Mouse (Mus musculus) testis, adult 2 months (tissue): ENCODE results near the gene Elmsan1. TPM values are rescaled to one million over a fixed set of nuclear protein-coding genes. Genes with fewer than 3 reads are reported as not detected.

Source experiments
- H3K27ac ChIP-seq: fragments of 200-500 bp; 2 replicates; pipeline ENCODE4 v1.5.1; 2012; ENCODE audit warnings: low read depth, low read length; ENCODE audit not compliant: control insufficient read depth, insufficient read depth
- H3K27me3 ChIP-seq: fragments of 200-500 bp; 2 replicates; pipeline ENCODE4 v1.6.1; 2012; ENCODE audit warnings: mild to moderate bottlenecking, low read length, moderate library complexity; ENCODE audit not compliant: control insufficient read depth, insufficient read depth
- H3K36me3 ChIP-seq: fragments of 200-500 bp; 2 replicates; pipeline ENCODE4 v1.6.1; 2012; ENCODE audit warnings: mild to moderate bottlenecking, low read length; ENCODE audit not compliant: control insufficient read depth, insufficient read depth
- H3K4me1 ChIP-seq: fragments of 200-500 bp; 2 replicates; pipeline ENCODE4 v1.6.1; 2012; ENCODE audit warnings: low read length; ENCODE audit not compliant: control insufficient read depth, insufficient read depth
- H3K4me3 ChIP-seq: fragments of 200-500 bp; 2 replicates; pipeline ENCODE4 v1.5.1; 2012; ENCODE audit warnings: low read depth, mild to moderate bottlenecking, low read length, moderate library complexity, mixed read lengths; ENCODE audit not compliant: control insufficient read depth
- CTCF ChIP-seq: fragments of 200-500 bp; IDR thresholded peaks from 2 replicates; pipeline ENCODE4 v1.5.1; 2012; ENCODE audit warnings: low read depth, mild to moderate bottlenecking, inconsistent platforms, low read length, moderate library complexity; ENCODE audit not compliant: control insufficient read depth, insufficient read depth, insufficient replicate concordance
- POLR2A ChIP-seq: fragments of 200-500 bp; IDR thresholded peaks from 2 replicates; pipeline ENCODE4 v1.6.1; 2012; ENCODE audit warnings: low read depth, mild to moderate bottlenecking, inconsistent platforms, low read length, moderate library complexity; ENCODE audit not compliant: control insufficient read depth
- polyA plus RNA-seq: library from polyadenylated mRNA; depleted of rRNA; stranded (reverse); fragments of >200 nt; gene quantifications from 2 replicates; pipeline ENCODE4 v1.2.3, GENCODE M21; 2012

The Elmsan1 gene
- polyA plus RNA-seq, 1 experiment: 0.77 TPM

- H3K4me3 ChIP-seq: no peak overlapping the region
- no peaks in the 10 kb centered on the region for H3K27me3 ChIP-seq
- no peaks in the 10 kb centered on the region for H3K36me3 ChIP-seq
- no peak overlapping the region for H3K27ac ChIP-seq
- H3K4me1 ChIP-seq: no peaks in the 10 kb centered on the region
- peak; percentile 48; the same call in 1 of the 2 replicates for TF ChIP-seq CTCF
- no peak for TF ChIP-seq POLR2A
Observed at GRCm38 (mm10) chr12:84163133-84163532, 55.5 kb downstream of the Elmsan1 start.

GRCm38 (mm10) chr12:84161616-84162433 is 56.9 kb downstream of the Elmsan1 start:
- H3K27me3 ChIP-seq: no peaks in the 10 kb centered on the region
- no peaks in the 10 kb centered on the region for H3K4me1 ChIP-seq
- H3K4me3 ChIP-seq: no peak overlapping the region
- no peaks in the 10 kb centered on the region for H3K36me3 ChIP-seq
- H3K27ac ChIP-seq: no peak overlapping the region
- TF ChIP-seq POLR2A (no peak), CTCF (0 out of 2 replicates have a peak, but pooled peaks have one; percentile 28)

- Histone ChIP-seq H3K4me1 (no peaks in the 10 kb centered on the region), H3K36me3 (no peaks in the 10 kb centered on the region), H3K27me3 (no peaks in the 10 kb centered on the region), H3K4me3 (no peak overlapping the region), H3K27ac (no peak overlapping the region)
- TF ChIP-seq CTCF: no peak
- TF ChIP-seq POLR2A: no peak
Observed at GRCm38 (mm10) chr12:84161116-84161515, 57.6 kb downstream of the Elmsan1 start.

GRCm38 (mm10) chr12:84160491-84160890 is 58.2 kb downstream of the Elmsan1 start:
- Histone ChIP-seq H3K27ac (no peak overlapping the region), H3K4me3 (no peak overlapping the region), H3K36me3 (no peaks in the 10 kb centered on the region), H3K4me1 (no peaks in the 10 kb centered on the region), H3K27me3 (no peaks in the 10 kb centered on the region)
- TF ChIP-seq POLR2A (no peak), CTCF (no peak)

GRCm38 (mm10) chr12:84158156-84158555 is 60.5 kb downstream of the Elmsan1 start:
- no peak overlapping the region for H3K27ac ChIP-seq
- H3K36me3 ChIP-seq: no peaks in the 10 kb centered on the region
- peaks cover 2% of the 10 kb centered on the region for H3K4me1 ChIP-seq
- H3K27me3 ChIP-seq: no peaks in the 10 kb centered on the region
- TF ChIP-seq CTCF (no peak), POLR2A (no peak)
- H3K4me3 ChIP-seq: no peak overlapping the region

- H3K4me3 ChIP-seq: no peak overlapping the region
- H3K27ac ChIP-seq: no peak overlapping the region
- peaks cover 3% of the 10 kb centered on the region; the same call in 1 of the 2 replicates for H3K27me3 ChIP-seq
- no peaks in the 10 kb centered on the region for H3K36me3 ChIP-seq
- TF ChIP-seq POLR2A (no peak), CTCF (no peak)
- H3K4me1 ChIP-seq: peaks cover 16% of the 10 kb centered on the region
Observed at GRCm38 (mm10) chr12:84156210-84156609, 62.5 kb downstream of the Elmsan1 start.

- H3K4me3 ChIP-seq: no peak overlapping the region
- no peak overlapping the region for H3K27ac ChIP-seq
- TF ChIP-seq POLR2A: no peak
- no peak for TF ChIP-seq CTCF
- no peaks in the 10 kb centered on the region for H3K36me3 ChIP-seq
- peaks cover 3% of the 10 kb centered on the region; the same call in 1 of the 2 replicates for H3K27me3 ChIP-seq
- peaks cover 19% of the 10 kb centered on the region for H3K4me1 ChIP-seq
Observed at GRCm38 (mm10) chr12:84155523-84155871, 63.2 kb downstream of the Elmsan1 start.
